Mouse (Mus musculus): ENCODE measurements around the gene Elmo3.

GRCm38 (mm10) chr8:105309142-105309847 is 3.9 kb downstream of the Elmo3 start:
- TF ChIP-seq POLR2A (IDR thresholded peaks at IDR 0.05; ENCODE audit: borderline replicate concordance, low read depth, low read length) (no peak), CTCF (IDR thresholded peaks at IDR 0.05; ENCODE audit: low read depth, low read length) (no peak)

All from bone marrow macrophage, adult 2 months (primary cell).